Mouse (Mus musculus) cerebellum, adult 18-20 months (tissue): ENCODE data around the gene Cdc73.
"Not testable (repeated sequence)": the region's sequence is repeated elsewhere in the genome, so short reads cannot be mapped to it uniquely, and the experiment has no call there.

ENCODE experiments used
- DNase-seq, 2 experiments: peaks; one replicate each; pipeline ENCODE4 v3.0.0; 2021

Cdc73 gene

GRCm38 (mm10) chr1:143702741-143703262, at the start of gene Cdc73:
Cdc73 (minus strand) TSS chr1:143702893.
- DNase-seq, result peak; percentile 88 to 97

DNA sequence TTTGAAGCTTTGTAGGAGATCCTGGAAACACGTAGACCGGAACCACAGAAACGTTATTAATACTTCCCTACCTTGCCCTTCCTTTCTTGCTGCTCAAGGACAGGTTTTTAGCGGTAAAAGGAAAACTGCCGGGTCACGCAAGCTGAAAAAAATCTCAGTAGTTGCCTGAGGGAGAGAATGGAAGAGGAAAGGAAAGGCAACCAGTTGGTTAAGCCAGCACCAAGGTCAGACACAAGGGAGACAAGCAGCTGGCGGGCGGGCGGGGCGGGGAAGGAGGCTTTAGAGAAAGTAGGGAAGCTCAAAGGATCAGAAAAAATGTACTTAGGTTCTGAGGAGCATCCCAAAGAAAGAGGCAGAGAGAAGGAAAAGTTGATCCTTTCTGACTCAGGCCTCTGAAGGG, 43.2 kb upstream of the Cdc73 start:
- DNase-seq, result no peak

DNA sequence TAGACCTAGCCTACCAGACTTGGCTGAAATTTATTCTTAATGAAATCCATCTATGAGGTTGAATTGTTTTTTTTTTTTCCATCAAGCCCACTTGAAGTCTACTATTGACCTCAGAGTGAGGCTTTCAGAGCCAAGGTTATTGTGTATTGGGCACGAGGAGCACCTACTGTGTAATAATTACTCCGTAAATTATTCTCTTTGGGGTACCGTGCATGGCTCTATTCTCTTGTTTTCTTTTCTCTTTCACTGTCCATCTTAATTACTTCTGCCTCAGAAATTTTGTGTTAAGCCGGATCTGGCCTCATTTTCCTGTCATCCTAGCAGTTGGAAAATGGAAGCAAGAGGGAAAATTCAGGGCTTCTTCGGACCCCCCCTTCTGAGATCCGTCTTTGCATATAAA, 39.5 kb upstream of the Cdc73 start:
- DNase-seq, result no peak

DNA sequence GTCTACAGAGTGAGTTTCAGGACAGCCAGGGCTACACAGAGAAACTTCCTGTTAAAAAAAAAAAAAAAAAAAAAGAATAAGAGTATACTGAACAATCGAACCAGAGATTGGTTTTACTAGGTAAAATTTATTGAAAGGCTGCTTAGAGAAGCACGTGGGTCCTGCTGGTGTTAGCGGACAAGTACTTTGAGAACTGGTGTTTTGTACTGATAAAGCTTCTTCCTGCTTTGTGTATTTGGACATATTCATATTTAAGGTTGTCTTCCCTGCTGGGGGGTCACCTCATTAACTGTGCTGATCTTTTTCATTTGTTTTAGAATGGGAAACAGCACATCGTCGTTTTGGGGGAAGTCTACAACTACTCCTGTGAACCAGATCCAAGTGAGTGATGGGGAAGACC, 38.6 kb upstream of the Cdc73 start:
- no peak for DNase-seq

DNA sequence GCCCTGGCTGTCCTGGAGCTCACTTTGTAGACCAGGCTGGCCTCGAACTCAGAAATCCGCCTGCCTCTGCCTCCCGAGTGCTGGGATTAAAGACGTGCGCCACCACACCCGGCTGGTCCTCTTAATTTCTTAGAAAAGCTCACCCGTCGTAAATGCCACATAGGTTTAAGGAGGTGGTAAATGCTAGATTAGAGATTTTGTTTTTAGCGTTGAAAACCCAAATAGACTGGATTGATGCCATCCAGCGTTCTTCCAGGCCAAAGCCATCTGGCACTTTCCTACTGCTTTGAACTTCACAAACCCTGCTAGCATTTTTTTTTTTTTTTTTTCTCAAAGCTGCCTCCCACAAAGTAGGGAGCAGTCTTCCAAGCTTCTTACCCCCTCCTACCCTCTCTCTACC, 37.9 kb upstream of the Cdc73 start:
- peak; percentile 22 to 26 for DNase-seq

- DNase-seq, result peak; percentile 96 to 98
Measured at GRCm38 (mm10) chr1:143739361-143740350, 37.0 kb upstream of the Cdc73 start.

- no peak for DNase-seq
Measured at GRCm38 (mm10) chr1:143738811-143739210, 36.1 kb upstream of the Cdc73 start.

DNA sequence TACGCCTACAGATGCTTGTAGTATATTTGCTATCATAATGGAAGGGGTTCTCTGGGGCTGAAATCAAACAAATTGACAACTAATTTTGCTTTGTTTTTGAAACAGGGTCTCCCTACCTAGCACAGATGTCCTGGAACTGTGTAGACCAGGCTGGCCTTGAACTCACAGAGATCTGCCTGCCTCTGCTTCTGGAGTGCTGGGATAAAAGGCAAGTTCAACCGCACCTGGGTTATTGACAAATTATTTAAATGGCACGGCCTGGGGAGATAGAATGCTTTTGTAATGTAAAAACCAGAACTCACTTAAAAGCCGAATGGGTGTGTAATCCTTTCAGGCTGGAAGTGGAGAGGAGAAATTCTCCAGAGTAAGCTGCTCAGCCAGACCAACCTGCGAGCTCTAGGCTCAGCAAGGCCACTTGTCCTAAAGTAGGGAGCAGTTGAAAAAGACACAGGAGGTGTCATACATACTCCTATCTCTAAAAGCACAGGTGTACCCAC, 31.3 kb upstream of the Cdc73 start:
- DNase-seq, result no peak

DNA sequence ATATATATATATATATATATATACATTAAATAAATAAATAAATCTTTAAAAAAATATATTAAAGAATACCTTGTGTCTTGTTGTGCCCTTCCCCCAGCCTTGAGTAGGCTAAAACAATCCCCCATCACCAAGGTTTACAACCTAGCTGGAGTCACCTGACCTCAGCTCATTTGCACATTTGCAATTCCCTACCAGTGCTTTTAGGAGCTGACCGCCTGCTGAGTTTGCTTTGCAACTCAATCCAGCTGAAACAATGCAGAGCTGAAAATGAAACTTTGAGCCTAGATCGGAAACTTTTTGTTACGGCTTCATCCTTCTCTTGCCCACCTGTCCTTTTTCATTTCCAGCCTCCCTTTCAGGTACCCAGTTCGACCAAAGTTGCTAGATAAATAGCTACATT, 29.0 kb upstream of the Cdc73 start:
- no peak for DNase-seq

GRCm38 (mm10) chr1:143730899-143731298, 28.2 kb upstream of the Cdc73 start:
- no peak for DNase-seq

GRCm38 (mm10) chr1:143727701-143728445, 25.2 kb upstream of the Cdc73 start:
- no peak for DNase-seq

DNA sequence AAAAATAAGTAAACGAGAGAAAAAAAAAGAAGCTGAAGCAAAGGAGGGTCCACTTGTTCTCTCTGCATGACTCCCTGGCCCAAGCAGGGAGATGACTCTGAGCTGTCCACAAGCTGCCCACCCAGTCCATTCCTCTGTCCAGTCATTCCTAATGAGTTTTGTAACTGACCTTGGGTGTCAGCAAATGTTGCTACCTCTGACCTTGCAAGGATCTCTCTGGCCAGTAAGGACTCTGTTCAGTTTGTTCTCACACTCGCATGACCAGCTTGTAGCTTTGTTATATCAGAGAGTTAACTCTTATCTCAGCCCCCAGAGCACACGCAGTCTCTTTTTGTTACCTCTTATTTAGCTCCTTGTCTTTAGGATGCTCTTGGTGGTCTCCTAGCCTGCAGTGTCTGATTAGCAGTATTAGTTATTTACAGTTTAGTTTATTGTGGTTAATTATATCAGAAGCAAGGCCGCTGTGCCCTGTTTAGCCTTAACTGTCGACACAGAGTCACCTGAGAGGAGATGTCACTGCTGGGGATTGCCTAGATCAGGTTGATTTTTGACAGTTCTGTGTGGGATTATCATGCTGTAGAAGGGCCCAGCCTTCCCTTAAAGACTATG, 21.9 kb upstream of the Cdc73 start:
- DNase-seq, result no peak

DNA sequence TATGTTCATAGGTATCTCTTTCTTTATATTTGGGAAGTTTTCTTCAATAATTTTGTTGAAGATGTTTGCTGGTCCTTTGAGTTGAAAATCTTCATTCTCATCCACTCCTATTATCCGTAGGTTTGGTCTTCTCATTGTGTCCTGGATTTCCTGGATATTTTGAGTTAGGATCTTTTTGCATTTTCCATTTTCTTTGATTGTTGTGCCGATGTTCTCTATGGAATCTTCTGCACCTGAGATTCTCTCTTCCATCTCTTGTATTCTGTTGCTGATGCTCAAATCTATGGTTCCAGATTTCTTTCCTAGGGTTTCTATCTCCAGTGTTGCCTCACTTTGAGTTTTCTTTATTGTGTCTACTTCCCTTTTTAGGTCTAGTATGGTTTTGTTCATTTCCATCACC, 13.3 kb upstream of the Cdc73 start, which contains the start of gene Glrx2:
Glrx2 (plus strand) TSS at position 301 of the 400 bp plus-strand sequence.
- not testable (repeated sequence) for DNase-seq

- no peak for DNase-seq
Measured at GRCm38 (mm10) chr1:143710627-143710976, 7.9 kb upstream of the Cdc73 start.

- no peak for DNase-seq
Measured at GRCm38 (mm10) chr1:143709966-143710626, 7.4 kb upstream of the Cdc73 start.

DNA sequence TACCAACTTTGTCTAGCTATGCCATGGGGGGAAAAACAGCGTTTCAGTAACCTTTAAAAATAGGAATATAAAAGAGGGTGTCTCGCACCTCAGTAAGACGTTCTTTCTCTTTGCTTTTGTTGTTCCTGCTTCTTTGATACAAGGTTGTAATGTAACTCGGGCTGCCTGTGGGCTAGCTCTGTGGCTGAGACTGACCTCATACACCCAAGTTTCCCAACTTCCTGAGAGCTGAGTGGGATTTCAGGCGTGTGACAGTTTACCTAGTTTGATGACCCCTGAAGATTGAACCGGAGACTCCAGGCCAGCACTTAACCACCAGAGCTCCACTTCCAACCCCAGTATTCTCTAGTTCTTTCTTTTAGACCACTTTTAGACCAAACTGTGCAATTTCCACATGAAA, 5.7 kb upstream of the Cdc73 start:
- no peak for DNase-seq

GRCm38 (mm10) chr1:143707006-143707405, 4.3 kb upstream of the Cdc73 start:
- DNase-seq, result no peak

GRCm38 (mm10) chr1:143702141-143702740, 452 bp downstream of the Cdc73 start:
- peak in 1 of 2 experiments; percentile 64 for DNase-seq

- no peak for DNase-seq
Measured at GRCm38 (mm10) chr1:143701736-143702135, 957 bp downstream of the Cdc73 start.

- no peak for DNase-seq
Measured at GRCm38 (mm10) chr1:143684849-143685248, 17.8 kb downstream of the Cdc73 start.

GRCm38 (mm10) chr1:143681108-143681507, 21.6 kb downstream of the Cdc73 start:
- peak; percentile 81 to 89 for DNase-seq
